Mouse (Mus musculus): ENCODE measurements at regions not wholly inside any gene's neighbourhood (a gene's known extent, or its start where the extent isn't known, plus 50 kb on each side); places are given as distances from the start of the nearest gene placed in this dataset.

GRCm38 (mm10) chr6:31305736-31306135 is 92.8 kb upstream of the Mkln1 start:
- no peak for TF ChIP-seq CTCF (IDR thresholded peaks at IDR 0.05; ENCODE audit: low read depth)
- TF ChIP-seq EP300 (IDR thresholded peaks at IDR 0.05; ENCODE audit: low read depth) = no peak

All from liver, embryonic 14.5 days (tissue).